Mouse (Mus musculus) embryonic fibroblast, embryonic 13.5 days (primary cell): ENCODE measurements around the gene Naga. TPM values are rescaled to one million over a fixed set of nuclear protein-coding genes. Genes with fewer than 3 reads are reported as not detected.

ENCODE experiments used
- H3K27ac ChIP-seq: 2 replicates; pipeline ENCODE4 v1.5.1; 2012; ENCODE audit warnings: low read length, control low read depth, inconsistent platforms; ENCODE audit not compliant: insufficient read depth
- H3K4me1 ChIP-seq: 2 replicates; pipeline ENCODE4 v1.6.1; 2011; ENCODE audit warnings: low read length; ENCODE audit not compliant: control insufficient read depth, insufficient read depth
- H3K4me3 ChIP-seq: 2 replicates; pipeline ENCODE4 v1.5.1; 2011; ENCODE audit warnings: mild to moderate bottlenecking, control low read depth, low read length; ENCODE audit not compliant: insufficient read depth
- CTCF ChIP-seq: IDR thresholded peaks from 2 replicates; pipeline ENCODE4 v1.5.1; 2011; ENCODE audit warnings: mild to moderate bottlenecking, control low read depth, low read length, moderate library complexity, borderline replicate concordance; ENCODE audit not compliant: insufficient read depth
- POLR2A ChIP-seq: IDR thresholded peaks from 2 replicates; pipeline ENCODE4 v1.6.1; 2011; ENCODE audit warnings: low read depth, mild to moderate bottlenecking, control low read depth, low read length, moderate library complexity
- polyA plus RNA-seq: library from polyadenylated mRNA; stranded (reverse); fragments of >200 nt; gene quantifications from 2 replicates; pipeline ENCODE4 v1.2.4, GENCODE M21; 2011; ENCODE audit warnings: low read depth; ENCODE audit not compliant: missing spikeins, insufficient read length

Naga gene
- polyA plus RNA-seq, 1 experiment, result 42.8 TPM

DNA sequence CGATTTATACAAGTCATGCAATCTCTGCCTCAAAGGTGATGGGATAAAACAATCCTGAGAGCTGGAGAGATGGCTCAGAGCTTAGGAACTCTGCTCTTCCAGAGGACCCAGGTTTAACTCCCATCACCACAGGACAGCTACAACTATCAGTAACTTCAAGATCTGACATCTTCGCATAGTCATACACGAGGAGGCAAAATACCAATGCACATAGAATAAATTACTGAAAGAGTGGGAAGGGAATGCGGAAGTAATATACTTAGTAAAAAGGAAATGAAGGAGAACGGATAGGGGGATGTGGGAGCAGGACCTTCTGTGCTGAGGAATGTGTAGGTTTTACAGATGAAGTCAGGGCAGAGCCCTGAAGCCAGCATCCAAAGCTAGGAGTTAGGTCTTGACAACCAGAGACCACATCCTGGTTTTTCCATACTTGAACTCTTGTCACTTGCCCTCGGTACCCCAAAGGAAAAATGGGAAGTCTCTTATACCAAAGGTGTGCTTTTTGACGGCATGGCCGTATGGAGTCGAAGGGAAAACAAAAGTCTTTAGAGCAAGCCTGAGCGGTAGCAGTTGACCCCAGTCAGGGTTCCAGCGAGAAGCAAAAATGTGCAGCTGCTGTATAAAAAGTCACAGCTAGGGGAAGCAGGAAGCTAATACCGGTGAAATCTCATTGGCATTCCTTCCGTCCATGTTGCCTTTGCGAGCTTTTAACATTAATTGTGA lies 8.0 kb upstream of the Naga start:
- TF ChIP-seq CTCF, result no peak
- no peak for TF ChIP-seq POLR2A
- peak overlapping the region; percentile 58 for H3K4me3 ChIP-seq
- 0 out of 2 replicates have a peak, but pooled peaks cover 2% of the 10 kb centered on the region for H3K4me1 ChIP-seq
- peak overlapping the region; percentile 60 for H3K27ac ChIP-seq

DNA sequence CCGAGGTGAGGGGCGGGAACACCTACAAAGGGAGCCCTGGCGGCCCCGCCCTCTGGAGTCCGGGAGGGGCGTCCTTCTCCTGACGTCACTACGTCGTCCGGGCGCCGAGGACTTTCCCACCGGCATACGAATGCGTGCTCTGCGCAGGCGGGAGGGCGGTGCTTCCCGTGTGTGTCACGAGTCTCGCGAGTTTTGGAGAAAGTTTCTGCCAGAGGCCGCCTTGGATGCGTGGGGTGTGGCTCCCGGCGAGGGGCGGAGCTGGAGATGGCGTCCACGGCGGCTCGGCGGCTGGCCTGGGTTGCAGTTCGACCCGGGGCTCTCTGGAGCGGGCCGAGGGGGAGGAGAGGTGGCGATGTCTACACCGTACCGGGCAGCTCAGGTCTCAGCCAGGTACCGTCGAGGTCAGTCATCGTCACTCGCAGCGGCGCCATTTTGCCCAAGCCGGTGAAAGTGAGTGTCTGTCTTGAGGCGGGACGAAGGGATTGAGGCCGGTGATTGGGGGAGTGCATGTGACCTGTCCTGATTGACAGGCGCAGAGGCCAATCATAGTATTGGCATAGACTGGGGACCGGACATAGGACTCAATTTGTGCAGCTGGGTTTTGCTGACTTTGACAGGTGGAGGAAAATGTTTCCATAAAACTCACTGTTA lies 7.2 kb upstream of the Naga start:
- Histone ChIP-seq H3K4me3 (peak overlapping the region; percentile 58), H3K4me1 (0 out of 2 replicates have a peak, but pooled peaks cover 2% of the 10 kb centered on the region), H3K27ac (peak overlapping the region; percentile 60)
- peak; percentile 66 for TF ChIP-seq POLR2A
- TF ChIP-seq CTCF, result no peak

DNA sequence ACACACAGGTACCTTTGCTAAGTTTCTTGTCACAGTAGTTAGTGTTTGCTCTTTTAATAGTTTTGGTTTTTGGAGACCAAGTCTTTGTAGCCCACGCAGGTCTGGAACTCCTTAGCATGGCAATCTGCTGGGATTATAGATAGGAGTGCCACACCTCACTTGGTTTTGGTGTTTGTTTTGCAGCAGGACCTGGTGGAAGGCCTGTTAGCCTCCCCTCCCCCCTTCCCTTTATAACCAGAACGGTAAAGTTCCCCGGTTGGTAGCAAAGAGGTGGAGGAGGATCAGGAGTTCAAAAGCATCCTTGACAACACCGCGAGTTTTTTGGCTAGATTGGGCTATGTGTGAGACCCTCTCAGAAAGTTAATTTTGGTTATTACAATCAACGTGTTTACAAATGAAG lies 6.2 kb upstream of the Naga start:
- Histone ChIP-seq H3K4me3 (no peak overlapping the region), H3K4me1 (0 out of 2 replicates have a peak, but pooled peaks cover 2% of the 10 kb centered on the region), H3K27ac (no peak overlapping the region)
- TF ChIP-seq POLR2A (no peak), CTCF (no peak)

DNA sequence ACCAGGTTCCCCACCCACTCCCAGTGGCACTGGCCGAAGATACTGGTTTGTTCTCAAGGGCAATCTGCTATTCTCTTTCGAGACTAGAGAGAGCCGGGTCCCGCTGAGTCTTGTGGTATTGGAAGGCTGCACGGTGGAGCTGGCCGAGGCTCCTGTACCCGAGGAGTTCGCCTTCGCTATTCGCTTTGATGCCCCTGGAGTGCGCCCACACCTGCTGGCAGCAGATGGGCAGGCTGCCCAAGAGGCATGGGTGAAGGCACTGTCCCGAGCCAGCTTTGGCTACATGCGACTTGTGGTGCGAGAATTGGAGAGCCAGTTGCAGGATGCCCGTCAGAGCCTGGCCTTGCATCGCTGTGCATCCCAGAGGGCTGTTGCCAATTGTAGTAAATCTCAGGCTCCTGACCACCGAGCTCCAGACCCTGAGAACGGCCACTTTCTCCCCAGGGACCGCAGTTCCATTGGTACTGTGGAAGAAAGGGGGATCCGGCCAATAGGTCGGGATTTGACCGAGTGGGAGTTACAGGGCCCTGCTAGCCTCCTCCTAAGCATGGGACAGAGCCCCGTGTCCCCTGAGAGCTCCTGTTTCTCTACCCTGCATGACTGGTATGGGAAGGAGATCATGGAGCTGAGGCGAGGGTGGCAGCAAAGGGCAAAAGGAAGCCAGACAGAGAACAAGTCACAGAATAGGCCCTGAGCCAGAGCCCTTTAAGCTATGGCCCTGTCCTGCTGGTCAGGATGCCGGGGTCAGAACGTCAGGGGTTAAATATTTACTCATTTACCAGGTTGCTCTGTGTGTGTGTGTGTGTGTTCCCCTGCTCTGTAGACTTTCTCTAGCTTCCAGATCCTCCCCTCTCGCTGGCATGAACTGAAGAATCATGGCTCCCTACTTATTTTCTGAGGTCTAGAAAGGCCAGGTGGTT lies 4.9 kb upstream of the Naga start:
- H3K27ac ChIP-seq, result no peak overlapping the region
- H3K4me1 ChIP-seq, result 0 out of 2 replicates have a peak, but pooled peaks cover 2% of the 10 kb centered on the region
- no peak for TF ChIP-seq CTCF
- TF ChIP-seq POLR2A, result no peak
- H3K4me3 ChIP-seq, result no peak overlapping the region

DNA sequence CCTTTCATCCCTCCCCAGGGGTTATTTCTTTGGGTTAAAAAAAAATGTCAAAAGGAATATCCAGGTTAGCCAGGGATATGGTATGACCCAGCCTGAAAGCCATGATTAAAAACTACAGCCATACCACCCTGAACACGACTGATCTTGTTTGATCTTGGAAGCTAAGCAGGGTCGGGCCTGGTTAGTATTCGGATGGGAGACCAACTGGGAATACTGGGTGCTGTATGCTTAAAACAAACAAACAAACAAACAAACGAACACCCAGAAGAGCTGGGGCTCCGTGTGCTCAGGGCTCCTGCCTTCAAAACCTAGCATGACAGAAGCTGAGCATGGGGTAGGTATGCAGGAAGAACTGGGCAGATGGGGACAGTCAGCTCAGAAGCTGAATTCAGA lies 3.8 kb upstream of the Naga start:
- Histone ChIP-seq H3K4me1 (peaks cover 6% of the 10 kb centered on the region; the same call in 1 of the 2 replicates), H3K27ac (no peak overlapping the region), H3K4me3 (no peak overlapping the region)
- no peak for TF ChIP-seq POLR2A
- no peak for TF ChIP-seq CTCF

DNA sequence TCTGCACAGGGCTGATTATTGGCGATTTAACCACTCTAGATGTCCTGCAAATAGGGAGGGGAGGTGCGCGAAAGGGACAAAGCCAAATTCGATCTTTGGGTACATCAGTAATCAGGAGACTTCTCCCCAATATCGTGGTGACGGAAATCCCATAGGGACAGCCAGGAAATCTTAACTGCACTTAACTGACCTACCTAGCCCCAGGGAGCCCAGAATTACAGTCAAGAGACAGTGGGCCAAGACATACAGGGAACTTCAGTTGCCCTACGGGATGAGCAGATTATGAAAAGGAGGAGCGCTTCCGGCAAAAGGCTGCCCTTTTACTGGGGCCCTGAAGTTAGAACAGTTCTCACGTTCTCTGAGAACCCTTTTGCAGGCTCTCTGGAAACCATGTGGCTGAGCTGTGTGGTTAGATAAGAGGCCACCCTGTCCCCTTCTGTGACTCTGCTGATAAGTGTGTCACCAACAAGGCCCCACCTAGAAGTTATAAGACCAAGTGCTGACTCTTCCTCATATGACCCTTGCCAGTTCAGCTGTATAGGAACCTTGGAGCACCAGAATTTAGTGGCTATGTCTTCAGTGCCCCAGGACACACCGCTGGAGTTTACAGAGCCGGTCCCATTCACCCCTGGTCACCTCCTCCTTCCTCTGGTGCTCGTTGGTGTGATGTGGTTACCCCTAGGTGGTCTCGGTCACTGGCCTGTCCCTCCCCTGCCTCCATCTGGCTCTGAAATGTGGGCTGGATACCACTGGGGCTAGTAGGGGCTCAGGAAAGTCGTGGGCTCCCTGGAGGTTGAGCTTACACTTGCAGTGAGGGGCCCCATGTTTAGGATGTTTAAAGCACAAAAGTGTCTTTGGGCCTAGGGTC lies 3.2 kb upstream of the Naga start:
- H3K4me1 ChIP-seq, result peaks cover 5% of the 10 kb centered on the region; the same call in 1 of the 2 replicates

DNA sequence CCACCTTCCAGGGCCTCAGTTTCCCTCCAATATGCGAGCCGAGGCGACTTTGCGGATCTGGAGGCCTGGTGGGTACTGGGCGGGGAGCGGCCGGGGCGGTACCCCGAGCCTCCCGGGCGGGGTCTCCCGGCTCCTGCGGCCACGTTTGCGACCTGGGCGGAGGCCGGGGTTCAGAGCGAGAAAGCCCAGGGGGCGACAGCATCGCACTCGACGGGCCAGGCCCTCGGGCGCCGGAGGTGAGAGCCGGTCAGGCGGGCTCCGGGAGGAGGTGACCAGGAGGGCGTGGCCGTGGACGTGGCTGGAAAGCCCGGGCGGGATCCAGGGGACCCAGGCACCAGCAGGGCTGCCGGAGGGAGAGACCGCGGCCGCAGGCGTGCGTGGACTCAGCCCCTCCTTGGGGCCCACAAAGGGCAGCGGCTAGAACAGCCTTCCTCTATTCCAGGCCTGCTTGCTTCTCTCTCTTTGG lies 2.3 kb upstream of the Naga start:
- peak overlapping the region; percentile 30 for H3K4me3 ChIP-seq
- TF ChIP-seq POLR2A (peak; percentile 70), CTCF (no peak)
- H3K4me1 ChIP-seq, result peaks cover 5% of the 10 kb centered on the region; the same call in 1 of the 2 replicates
- peak overlapping the region; percentile 9; the same call in 1 of the 2 replicates for H3K27ac ChIP-seq

More for the DNA sequence above, 3.2 kb upstream of the Naga start:
- H3K4me3 ChIP-seq, result peak overlapping the region; percentile 30
- H3K27ac ChIP-seq, result peak overlapping the region; percentile 9; the same call in 1 of the 2 replicates
- no peak for TF ChIP-seq POLR2A
- no peak for TF ChIP-seq CTCF

DNA sequence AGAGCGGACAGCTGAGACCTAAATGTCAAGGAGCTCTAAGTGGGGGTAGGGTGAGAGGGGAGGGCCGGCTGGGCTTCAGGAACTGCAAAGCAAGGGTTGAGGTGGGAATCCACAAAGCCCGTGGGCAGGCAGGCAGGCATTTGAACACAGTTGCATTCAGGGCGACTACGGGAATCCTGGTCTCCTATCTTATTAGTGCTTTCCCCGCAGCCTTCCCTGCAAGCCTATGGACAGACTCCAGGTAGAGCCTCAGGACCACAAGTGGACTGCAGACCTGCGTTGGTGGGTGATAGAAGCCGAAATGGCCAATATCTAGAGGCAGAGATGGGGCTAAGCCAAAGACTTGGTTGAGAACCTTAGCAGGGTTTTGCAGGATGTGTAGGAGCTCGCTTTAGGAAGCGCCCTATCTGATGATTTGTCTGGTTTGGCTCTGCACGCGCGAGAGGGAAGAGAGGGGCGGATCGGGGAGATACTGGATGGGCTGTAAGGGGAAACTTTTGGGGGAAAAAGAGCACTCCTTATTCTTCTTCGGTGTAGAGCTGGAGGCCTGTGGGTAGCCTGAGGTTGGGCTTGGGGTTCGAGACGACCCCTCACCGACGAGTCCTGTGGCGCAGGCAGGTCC lies 1.8 kb upstream of the Naga start:
- Histone ChIP-seq H3K4me1 (peaks cover 5% of the 10 kb centered on the region; the same call in 1 of the 2 replicates), H3K27ac (no peak overlapping the region), H3K4me3 (peak overlapping the region; percentile 30; the same call in 1 of the 2 replicates)
- TF ChIP-seq CTCF (no peak), POLR2A (no peak)
